12 mouse cellular contexts compared by ENCODE assay signal in the genomic region with DNA sequence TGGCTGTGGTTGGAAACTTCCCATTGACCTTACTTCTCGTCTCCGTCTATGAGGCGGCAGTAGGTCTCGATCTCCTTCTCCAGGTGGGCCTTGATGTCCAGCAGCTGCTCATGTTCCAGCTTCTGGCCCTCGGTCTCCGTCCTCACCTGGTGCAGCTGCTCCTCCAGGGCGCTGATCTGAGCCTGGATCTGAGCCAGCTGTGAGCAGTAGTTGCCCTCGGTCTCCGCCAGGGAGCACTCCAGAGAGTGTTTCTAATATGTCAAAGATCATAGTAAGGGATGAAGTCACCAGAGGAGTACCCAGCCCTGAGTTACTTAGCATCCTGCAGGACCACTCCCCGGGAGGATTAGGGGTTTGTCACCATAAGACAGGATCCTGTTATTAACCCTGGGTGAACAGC. TPM values are rescaled to one million over a fixed set of nuclear protein-coding genes. Genes with fewer than 3 reads are reported as not detected.
DNase-seq lines count a peak whose midpoint lies in the region; ATAC-seq and TF ChIP-seq lines count a peak whose summit lies in the region.
"Had no signal": no experiment of that assay in that cellular context is flagged by ENCODE, and none has a peak within 500 bp of the region (broad histone marks: within the 10 kb centered on the region; RNA-seq: fewer than 3 reads in every experiment).

No protein-coding gene starts in this region.

- H3K27me3 ChIP-seq in embryonic facial prominence, embryonic 11.5 days (ENCODE audit: control insufficient read depth, insufficient read depth, low read length): no peaks in the 10 kb centered on the region
- H3K27me3 ChIP-seq in embryonic facial prominence, embryonic 10.5 days (replicated peaks; ENCODE audit: low read depth, poor library complexity, severe bottlenecking): no peaks in the 10 kb centered on the region
- no peaks in the 10 kb centered on the region for H3K27me3 ChIP-seq in liver, embryonic 14.5 days (ENCODE audit: control insufficient read depth, insufficient read depth, low read length)
- H3K27me3 ChIP-seq in liver, embryonic 11.5 days (replicated peaks; ENCODE audit: control insufficient read depth, insufficient read depth, low read length): no peaks in the 10 kb centered on the region
- H3K27me3 ChIP-seq: forebrain, embryonic 15.5 days had no signal

- no peaks in the 10 kb centered on the region for H3K9me3 ChIP-seq in embryonic facial prominence, embryonic 11.5 days (replicated peaks; ENCODE audit: control insufficient read depth, low read length)
- H3K9me3 ChIP-seq in embryonic facial prominence, embryonic 10.5 days: no peaks in the 10 kb centered on the region
- H3K9me3 ChIP-seq in liver, embryonic 14.5 days (ENCODE audit: control insufficient read depth, low read length): no peaks in the 10 kb centered on the region
- H3K9me3 ChIP-seq in liver, embryonic 11.5 days (ENCODE audit: control insufficient read depth, low read length): no peaks in the 10 kb centered on the region
- H3K9me3 ChIP-seq: forebrain, embryonic 15.5 days; hindbrain, embryonic 13.5 days had no signal

- H3K27ac ChIP-seq in embryonic facial prominence, embryonic 11.5 days (replicated peaks; ENCODE audit: low read depth, low read length): no peak overlapping the region
- no peak overlapping the region for H3K27ac ChIP-seq in embryonic facial prominence, embryonic 10.5 days (replicated peaks)
- no peak overlapping the region for H3K27ac ChIP-seq in liver, embryonic 14.5 days
- H3K27ac ChIP-seq in liver, embryonic 11.5 days (ENCODE audit: low read depth, low read length): no peak overlapping the region
- H3K27ac ChIP-seq: forebrain, embryonic 15.5 days; hindbrain, embryonic 13.5 days had no signal

- no peaks in the 10 kb centered on the region for H3K4me1 ChIP-seq in embryonic facial prominence, embryonic 11.5 days (ENCODE audit: control insufficient read depth, insufficient read depth, low read length)
- H3K4me1 ChIP-seq in embryonic facial prominence, embryonic 10.5 days: no peaks in the 10 kb centered on the region
- no peaks in the 10 kb centered on the region for H3K4me1 ChIP-seq in liver, embryonic 14.5 days (replicated peaks; ENCODE audit: control insufficient read depth in 2 of 2, insufficient read depth in 2 of 2, low read length in 1 of 2)
- no peaks in the 10 kb centered on the region for H3K4me1 ChIP-seq in liver, embryonic 11.5 days (replicated peaks; ENCODE audit: control insufficient read depth, insufficient read depth, low read length)
- H3K4me1 ChIP-seq: forebrain, embryonic 15.5 days; hindbrain, embryonic 13.5 days had no signal

- no peak overlapping the region for H3K9ac ChIP-seq in embryonic facial prominence, embryonic 11.5 days (replicated peaks; ENCODE audit: low read length)
- H3K9ac ChIP-seq in liver, embryonic 14.5 days (replicated peaks): no peak overlapping the region
- H3K9ac ChIP-seq in liver, embryonic 11.5 days (ENCODE audit: low read depth, low read length): no peak overlapping the region
- H3K9ac ChIP-seq: forebrain, embryonic 15.5 days; hindbrain, embryonic 13.5 days had no signal

- H3K4me3 ChIP-seq in embryonic facial prominence, embryonic 11.5 days (ENCODE audit: low read depth, low read length): no peak overlapping the region
- H3K4me3 ChIP-seq in embryonic facial prominence, embryonic 10.5 days: no peak overlapping the region
- no peak overlapping the region for H3K4me3 ChIP-seq in liver, embryonic 14.5 days (ENCODE audit: insufficient read depth in 1 of 2, low read depth in 2 of 2, low read length in 2 of 2)
- no peak overlapping the region for H3K4me3 ChIP-seq in liver, embryonic 11.5 days (ENCODE audit: low read depth, low read length)
- H3K4me3 ChIP-seq: forebrain, embryonic 15.5 days; hindbrain, embryonic 13.5 days had no signal

- peak; percentile 11 for DNase-seq in embryonic facial prominence, embryonic 11.5 days (ENCODE audit: low spot score)
- DNase-seq in embryonic facial prominence, embryonic 10.5 days (ENCODE audit: low spot score): no peak
- DNase-seq in liver, embryonic 14.5 days (ENCODE audit: low read depth in 3 of 3, low spot score in 3 of 3): no peak
- DNase-seq in liver, embryonic 11.5 days (ENCODE audit: low spot score): no peak
- DNase-seq in R1 (ENCODE audit: low read depth, low spot score): peak; percentile 52
- DNase-seq in retina, embryonic 14.5 days (ENCODE audit: low spot score): peak; percentile 25
- no peak for DNase-seq in spleen, postnatal 14 days (ENCODE audit: low spot score in 2 of 2)
- no peak for DNase-seq in layer of hippocampus, postnatal 14 days (ENCODE audit: low spot score in 2 of 2)
- DNase-seq: cerebellum, adult 9-10 months had no signal

- TF ChIP-seq CTCF in liver, embryonic 14.5 days (IDR thresholded peaks at IDR 0.05; ENCODE audit: low read depth): peak; percentile 14; the same call in 1 of the 2 replicates

- 43% methylated on average over 10 of the region's 10 CpGs for WGBS in embryonic facial prominence, embryonic 11.5 days
- 50% methylated on average over 10 of the region's 10 CpGs for WGBS in embryonic facial prominence, embryonic 10.5 days
- WGBS in liver, embryonic 14.5 days (ENCODE audit: insufficient replicate concordance): 36% methylated on average over 10 of the region's 10 CpGs
- 39% methylated on average over 10 of the region's 10 CpGs for WGBS in liver, embryonic 11.5 days

- no peak for TF ChIP-seq EP300 in liver, embryonic 14.5 days (IDR thresholded peaks at IDR 0.05; ENCODE audit: low read depth)

- ATAC-seq in embryonic facial prominence, embryonic 11.5 days (replicated peaks; ENCODE audit: insufficient number of reproducible peaks, low FRiP score, low TSS enrichment, low read depth): no peak
- ATAC-seq in liver, embryonic 14.5 days (ENCODE audit: insufficient read depth): no peak
- ATAC-seq in liver, embryonic 11.5 days (replicated peaks; ENCODE audit: low FRiP score): no peak
- ATAC-seq: forebrain, embryonic 15.5 days had no signal

- no peaks in the 10 kb centered on the region for H3K36me3 ChIP-seq in embryonic facial prominence, embryonic 11.5 days (replicated peaks; ENCODE audit: control insufficient read depth, insufficient read depth, low read depth, low read length)
- no peaks in the 10 kb centered on the region for H3K36me3 ChIP-seq in embryonic facial prominence, embryonic 10.5 days (replicated peaks)
- no peaks in the 10 kb centered on the region for H3K36me3 ChIP-seq in liver, embryonic 14.5 days (replicated peaks; ENCODE audit: control insufficient read depth, insufficient read depth, low read depth)
- no peaks in the 10 kb centered on the region for H3K36me3 ChIP-seq in liver, embryonic 11.5 days (ENCODE audit: control insufficient read depth, insufficient read depth, low read length)
- H3K36me3 ChIP-seq: forebrain, embryonic 15.5 days; hindbrain, embryonic 13.5 days had no signal

- H3K4me2 ChIP-seq in embryonic facial prominence, embryonic 11.5 days (ENCODE audit: low read depth, low read length): no peak overlapping the region
- no peak overlapping the region for H3K4me2 ChIP-seq in liver, embryonic 14.5 days (ENCODE audit: low read depth)
- H3K4me2 ChIP-seq in liver, embryonic 11.5 days: no peak overlapping the region
- H3K4me2 ChIP-seq: forebrain, embryonic 15.5 days; hindbrain, embryonic 13.5 days had no signal

RNA-seq across cellular contexts. Expression of gene Krt28, which starts 7.9 kb away (rescaled TPM):
- 0.34 TPM in 1 of 2 replicates, not detected in the other for polyA plus RNA-seq in embryonic facial prominence, embryonic 11.5 days (2014; fragmentation: Nextera tagmentation; extraction: Ambion mirVana)
- polyA plus RNA-seq in embryonic facial prominence, embryonic 10.5 days (2016; fragmentation: Nextera tagmentation; extraction: Ambion mirVana): 0.26 and 0.39 TPM in 2 replicates
- polyA plus RNA-seq in liver, embryonic 14.5 days (2012; rRNA removed): 0.02 TPM in 1 of 2 replicates, not detected in the other
- not detected in 2 replicates for polyA plus RNA-seq in liver, embryonic 14.5 days (2014; fragmentation: Nextera tagmentation; extraction: Ambion mirVana)
- 0.32 TPM in 1 of 2 replicates, not detected in the other for polyA plus RNA-seq in liver, embryonic 11.5 days (2014; fragmentation: Nextera tagmentation; extraction: Ambion mirVana)
- total RNA-seq in layer of hippocampus, postnatal 14 days (2021): under 1 TPM; 0.32 to 0.45 TPM

RNA-seq across cellular contexts. Expression of gene Krt27, which starts 15.9 kb away (rescaled TPM):
- 0.13 TPM in 1 of 2 replicates, not detected in the other for polyA plus RNA-seq in embryonic facial prominence, embryonic 11.5 days (2014; fragmentation: Nextera tagmentation; extraction: Ambion mirVana)
- polyA plus RNA-seq in embryonic facial prominence, embryonic 10.5 days (2016; fragmentation: Nextera tagmentation; extraction: Ambion mirVana): 0.15 TPM in 1 of 2 replicates, not detected in the other
- polyA plus RNA-seq in liver, embryonic 14.5 days (2012; rRNA removed): not detected in 2 replicates
- polyA plus RNA-seq in liver, embryonic 14.5 days (2014; fragmentation: Nextera tagmentation; extraction: Ambion mirVana): not detected in 2 replicates
- polyA plus RNA-seq in liver, embryonic 11.5 days (2014; fragmentation: Nextera tagmentation; extraction: Ambion mirVana): not detected in 2 replicates
- total RNA-seq in layer of hippocampus, postnatal 14 days (2021): not detected
- polyA plus RNA-seq: forebrain, embryonic 15.5 days; hindbrain, embryonic 13.5 days; limb, embryonic 14.5 days had no signal

RNA-seq across cellular contexts. Expression of gene Krt10, which starts 22.4 kb away (rescaled TPM):
- polyA plus RNA-seq in embryonic facial prominence, embryonic 11.5 days (2014; fragmentation: Nextera tagmentation; extraction: Ambion mirVana): 26.7 and 30.1 TPM in 2 replicates
- polyA plus RNA-seq in embryonic facial prominence, embryonic 10.5 days (2016; fragmentation: Nextera tagmentation; extraction: Ambion mirVana): 18.6 and 25.3 TPM in 2 replicates
- polyA plus RNA-seq in liver, embryonic 14.5 days (2012; rRNA removed): 1.3 and 1.6 TPM in 2 replicates
- polyA plus RNA-seq in liver, embryonic 14.5 days (2014; fragmentation: Nextera tagmentation; extraction: Ambion mirVana): 3.2 and 5.1 TPM in 2 replicates
- 10.0 and 13.1 TPM in 2 replicates for polyA plus RNA-seq in liver, embryonic 11.5 days (2014; fragmentation: Nextera tagmentation; extraction: Ambion mirVana)
- 10 to 100 TPM; 13.0 to 14.4 TPM for total RNA-seq in layer of hippocampus, postnatal 14 days (2021)

RNA-seq across cellular contexts. Expression of gene Krt26, which starts 29.0 kb away (rescaled TPM):
- 0.08 and 0.14 TPM in 2 replicates for polyA plus RNA-seq in embryonic facial prominence, embryonic 11.5 days (2014; fragmentation: Nextera tagmentation; extraction: Ambion mirVana)
- 0.06 TPM in 1 of 2 replicates, not detected in the other for polyA plus RNA-seq in embryonic facial prominence, embryonic 10.5 days (2016; fragmentation: Nextera tagmentation; extraction: Ambion mirVana)
- not detected in 2 replicates for polyA plus RNA-seq in liver, embryonic 14.5 days (2012; rRNA removed)
- not detected in 2 replicates for polyA plus RNA-seq in liver, embryonic 14.5 days (2014; fragmentation: Nextera tagmentation; extraction: Ambion mirVana)
- not detected in 2 replicates for polyA plus RNA-seq in liver, embryonic 11.5 days (2014; fragmentation: Nextera tagmentation; extraction: Ambion mirVana)
- under 1 TPM in 1 of 2 experiments, not detected in 1; 0.14 TPM for total RNA-seq in layer of hippocampus, postnatal 14 days (2021)
- polyA plus RNA-seq: forebrain, embryonic 15.5 days; limb, embryonic 14.5 days had no signal

RNA-seq across cellular contexts. Expression of gene Krt25, which starts 44.0 kb away (rescaled TPM):
- polyA plus RNA-seq in embryonic facial prominence, embryonic 11.5 days (2014; fragmentation: Nextera tagmentation; extraction: Ambion mirVana): not detected in 2 replicates
- polyA plus RNA-seq in embryonic facial prominence, embryonic 10.5 days (2016; fragmentation: Nextera tagmentation; extraction: Ambion mirVana): not detected in 2 replicates
- not detected in 2 replicates for polyA plus RNA-seq in liver, embryonic 14.5 days (2012; rRNA removed)
- polyA plus RNA-seq in liver, embryonic 14.5 days (2014; fragmentation: Nextera tagmentation; extraction: Ambion mirVana): not detected in 2 replicates
- polyA plus RNA-seq in liver, embryonic 11.5 days (2014; fragmentation: Nextera tagmentation; extraction: Ambion mirVana): not detected in 2 replicates
- not detected for total RNA-seq in layer of hippocampus, postnatal 14 days (2021)
- polyA plus RNA-seq: limb, embryonic 14.5 days had no signal

Comparison
In these comparisons a context has a peak if more than half of its experiments do, and no peak if none do; other contexts are left out.
1. DNase-seq: peak in embryonic facial prominence, embryonic 11.5 days (single experiment), R1 (single experiment) and retina, embryonic 14.5 days (single experiment); none in embryonic facial prominence, embryonic 10.5 days (single experiment), liver, embryonic 14.5 days (0 of 3), liver, embryonic 11.5 days (single experiment), spleen, postnatal 14 days (0 of 2) and layer of hippocampus, postnatal 14 days (0 of 2).